Mouse (Mus musculus) olfactory bulb, adult 2 months (tissue): ENCODE measurements around the gene Smtnl1. TPM values are rescaled to one million over a fixed set of nuclear protein-coding genes. Genes with fewer than 3 reads are reported as not detected.
"Not testable (repeated sequence)": the region's sequence is repeated elsewhere in the genome, so short reads cannot be mapped to it uniquely, and the experiment has no call there.

Source experiments
- H3K27ac ChIP-seq: fragments of 200-500 bp; 2 replicates; pipeline ENCODE4 v1.5.1; 2012; ENCODE audit warnings: low read depth, low read length; ENCODE audit not compliant: insufficient read depth
- H3K4me1 ChIP-seq: fragments of 200-500 bp; 2 replicates; pipeline ENCODE4 v1.6.1; 2012; ENCODE audit warnings: low read length; ENCODE audit not compliant: control insufficient read depth, insufficient read depth
- H3K4me3 ChIP-seq: fragments of 200-500 bp; 2 replicates; pipeline ENCODE4 v1.5.1; 2012; ENCODE audit warnings: mild to moderate bottlenecking, low read depth, low read length, moderate library complexity; ENCODE audit not compliant: insufficient read depth
- CTCF ChIP-seq: fragments of 200-500 bp; IDR thresholded peaks from 2 replicates; pipeline ENCODE4 v1.5.1; 2012; ENCODE audit warnings: low read depth, mild to moderate bottlenecking, low read length, moderate library complexity; ENCODE audit not compliant: insufficient read depth
- POLR2A ChIP-seq: fragments of 200-500 bp; IDR thresholded peaks from 2 replicates; pipeline ENCODE4 v1.6.1; 2012; ENCODE audit warnings: mild to moderate bottlenecking, low read depth, low read length, moderate library complexity; ENCODE audit not compliant: insufficient read depth
- WGBS: fragments of 180-500 bp; shearing (Covaris S2); methylation state at CpG from one replicate; pipeline ENCODE4 v1.1.7; 2018; 5-methylcytosine and 5-hydroxymethylcytosine counted together
- polyA plus RNA-seq: library from polyadenylated mRNA; stranded (reverse); fragments of >200 nt; gene quantifications from 2 replicates; pipeline ENCODE4 v1.2.4, GENCODE M21; 2012; ENCODE audit warnings: low replicate concordance; ENCODE audit not compliant: missing spikeins, insufficient read depth, insufficient read length

The Smtnl1 gene
- polyA plus RNA-seq, 1 experiment, result not detected

DNA sequence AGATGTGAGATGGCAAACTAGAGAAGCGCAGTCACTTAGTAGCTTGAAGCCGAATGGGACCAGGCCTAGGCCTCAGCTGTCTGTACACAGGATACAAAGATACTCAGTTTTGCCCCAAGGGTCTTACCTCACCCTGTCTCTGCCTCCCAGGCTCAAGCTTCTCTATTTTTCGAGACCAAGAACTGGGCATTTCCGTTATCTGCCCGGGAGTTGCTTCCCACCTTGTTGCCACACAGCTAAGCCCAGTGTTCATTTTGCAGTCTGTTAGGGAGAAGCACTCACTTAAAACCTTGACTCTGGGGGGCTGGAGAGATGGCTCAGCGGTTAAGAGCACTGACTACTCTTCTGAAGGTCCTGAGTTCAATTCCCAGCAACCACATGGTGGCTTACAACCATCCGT lies 18.5 kb downstream of the Smtnl1 start:
- TF ChIP-seq CTCF, result no peak
- TF ChIP-seq POLR2A, result no peak
- H3K27ac ChIP-seq, result no peak overlapping the region
- WGBS, result 92% methylated on average over 7 of the region's 7 CpGs

DNA sequence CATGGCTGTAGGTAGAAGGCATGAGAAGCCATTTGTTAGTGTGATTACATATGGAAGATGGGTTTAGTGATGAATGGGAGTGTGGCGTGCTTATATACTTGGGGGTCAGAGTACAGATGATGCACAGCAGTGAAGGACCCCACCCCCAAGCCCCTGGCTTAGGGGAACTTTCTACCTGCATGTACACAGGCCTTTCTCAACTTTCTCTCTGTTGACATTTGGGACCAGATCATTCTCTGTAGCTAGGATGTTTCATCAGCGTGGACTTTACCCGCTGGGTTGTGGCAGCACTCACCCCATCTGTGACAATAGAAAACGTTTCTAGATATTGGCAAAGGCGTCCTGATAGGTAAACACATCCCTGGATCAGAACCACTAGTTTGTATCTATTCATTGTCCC lies 21.2 kb downstream of the Smtnl1 start:
- not testable (repeated sequence) for H3K27ac ChIP-seq, H3K4me3 ChIP-seq, H3K4me1 ChIP-seq
- WGBS, result 92% methylated on average over 5 of the region's 5 CpGs

More for the DNA sequence above, 18.5 kb downstream of the Smtnl1 start:
- Histone ChIP-seq H3K4me3 (no peak overlapping the region), H3K4me1 (no peaks in the 10 kb centered on the region)

DNA sequence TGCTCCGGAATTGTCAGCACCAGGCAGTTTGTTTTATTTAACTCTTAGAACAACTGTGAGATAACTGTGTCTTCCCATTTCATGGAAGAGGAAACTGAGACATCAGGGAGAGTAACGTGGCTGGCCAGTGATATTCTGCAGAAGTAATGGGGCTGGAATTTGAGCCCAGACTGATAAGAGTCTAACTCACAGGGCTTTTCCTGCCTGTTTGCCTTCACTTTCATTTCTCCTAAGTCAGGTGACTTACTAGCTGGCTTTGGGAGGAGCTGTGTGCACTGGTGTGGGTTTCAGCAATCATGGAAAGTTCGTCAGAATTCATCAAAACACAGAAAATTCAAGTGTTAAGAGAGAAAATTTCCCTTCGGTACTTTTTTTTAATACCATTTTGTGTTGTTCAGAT lies 22.1 kb downstream of the Smtnl1 start:
- Histone ChIP-seq H3K4me3 (no peak overlapping the region), H3K27ac (no peak overlapping the region), H3K4me1 (peaks cover 4% of the 10 kb centered on the region; the same call in 1 of the 2 replicates)
- 90% methylated on average over 4 of the region's 4 CpGs for WGBS
- TF ChIP-seq POLR2A, result no peak
- TF ChIP-seq CTCF, result no peak

- Histone ChIP-seq H3K4me1 (peaks cover 4% of the 10 kb centered on the region; the same call in 1 of the 2 replicates), H3K4me3 (peak overlapping the region; percentile 71), H3K27ac (no peak overlapping the region)
- 1% methylated on average over 16 of the region's 16 CpGs for WGBS
- TF ChIP-seq CTCF (no peak), POLR2A (no peak)
These were observed 23.4 kb downstream of the Smtnl1 start for GRCm38 (mm10) chr2:84799041-84799561.

GRCm38 (mm10) chr2:84798493-84798921 lies 23.9 kb downstream of the Smtnl1 start, which contains the start of gene Ube2l6:
Gene Ube2l6 (plus strand): TSS chr2:84798828.
- Histone ChIP-seq H3K4me3 (peak within 1 kb of the TSS; percentile 71), H3K27ac (0 out of 2 replicates have a peak within 1 kb of the TSS, but pooled peaks have one; percentile 24), H3K4me1 (peaks cover 4% of the 10 kb centered on the region; the same call in 1 of the 2 replicates)
- TF ChIP-seq CTCF, result no peak
- TF ChIP-seq POLR2A, result no peak
- under 1% methylated on average over 21 of the region's 21 CpGs for WGBS

GRCm38 (mm10) chr2:84797833-84798492 lies 24.5 kb downstream of the Smtnl1 start:
- Histone ChIP-seq H3K4me1 (peaks cover 4% of the 10 kb centered on the region; the same call in 1 of the 2 replicates), H3K27ac (0 out of 2 replicates have a peak overlapping the region, but pooled peaks have one; percentile 24), H3K4me3 (peak overlapping the region; percentile 71)
- TF ChIP-seq POLR2A (no peak), CTCF (peak; percentile 54)
- WGBS, result 6% methylated on average over 13 of the region's 13 CpGs

DNA sequence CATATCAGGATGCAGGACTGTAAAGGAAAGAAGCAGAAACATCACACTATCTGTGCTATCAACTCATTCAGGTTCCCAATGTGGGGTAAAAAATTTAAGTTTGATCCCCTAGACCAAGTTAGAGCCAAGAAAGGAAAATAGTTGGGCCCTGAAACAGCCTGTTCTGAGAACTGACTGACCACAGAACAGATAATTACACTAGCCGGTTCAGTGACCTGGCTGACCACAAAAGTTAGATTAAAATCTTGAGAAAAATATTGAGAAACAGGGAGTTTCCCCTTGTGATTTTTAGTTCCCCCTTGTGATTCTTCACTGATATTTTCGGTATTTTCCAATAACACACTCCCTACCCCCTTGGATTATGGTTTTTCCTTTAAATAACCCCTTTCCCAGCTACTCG lies 28.6 kb downstream of the Smtnl1 start:
- Histone ChIP-seq H3K27ac (no peak overlapping the region), H3K4me1 (peaks cover 4% of the 10 kb centered on the region; the same call in 1 of the 2 replicates), H3K4me3 (no peak overlapping the region)
- WGBS, result 87% methylated on average over 3 of the region's 3 CpGs
- no peak for TF ChIP-seq POLR2A
- TF ChIP-seq CTCF, result no peak

GRCm38 (mm10) chr2:84793154-84793553 lies 29.3 kb downstream of the Smtnl1 start:
- Histone ChIP-seq H3K4me1 (peaks cover under 1% of the 10 kb centered on the region; the same call in 1 of the 2 replicates), H3K4me3 (no peak overlapping the region), H3K27ac (no peak overlapping the region)
- no peak for TF ChIP-seq POLR2A
- no peak for TF ChIP-seq CTCF
- 94% methylated on average over 3 of the region's 3 CpGs for WGBS

DNA sequence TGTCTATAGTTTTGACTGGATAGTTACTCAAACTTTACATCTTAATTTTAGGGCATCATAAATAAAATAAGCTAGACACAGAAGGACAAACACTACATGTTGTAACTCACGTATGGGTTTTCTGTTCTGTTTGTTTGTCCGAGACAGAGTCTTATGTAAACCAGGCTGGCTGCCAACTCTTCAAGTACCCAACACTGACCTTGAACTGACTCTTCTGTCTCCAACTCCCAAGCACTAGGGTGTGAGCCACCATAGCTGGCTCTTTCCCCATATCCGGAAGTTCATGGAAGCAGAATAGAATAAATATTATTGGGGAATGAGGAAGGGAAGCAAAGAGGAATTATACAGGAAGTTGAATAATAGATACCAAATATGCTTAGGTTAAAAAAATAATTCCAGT lies 29.9 kb downstream of the Smtnl1 start:
- H3K27ac ChIP-seq, result no peak overlapping the region
- 76% methylated on average over 3 of the region's 3 CpGs for WGBS
- H3K4me1 ChIP-seq, result no peaks in the 10 kb centered on the region
- H3K4me3 ChIP-seq, result no peak overlapping the region
- no peak for TF ChIP-seq CTCF
